Mouse (Mus musculus): ENCODE measurements around the gene Thap7. TPM values are rescaled to one million over a fixed set of nuclear protein-coding genes. Genes with fewer than 3 reads are reported as not detected.
"Not testable (repeated sequence)": the region's sequence is repeated elsewhere in the genome, so short reads cannot be mapped to it uniquely, and the experiment has no call there.

Thap7 gene
- total RNA-seq, 4 experiments from 2014 or later = 42.9 to 47.0 (median 45.1) TPM

DNA sequence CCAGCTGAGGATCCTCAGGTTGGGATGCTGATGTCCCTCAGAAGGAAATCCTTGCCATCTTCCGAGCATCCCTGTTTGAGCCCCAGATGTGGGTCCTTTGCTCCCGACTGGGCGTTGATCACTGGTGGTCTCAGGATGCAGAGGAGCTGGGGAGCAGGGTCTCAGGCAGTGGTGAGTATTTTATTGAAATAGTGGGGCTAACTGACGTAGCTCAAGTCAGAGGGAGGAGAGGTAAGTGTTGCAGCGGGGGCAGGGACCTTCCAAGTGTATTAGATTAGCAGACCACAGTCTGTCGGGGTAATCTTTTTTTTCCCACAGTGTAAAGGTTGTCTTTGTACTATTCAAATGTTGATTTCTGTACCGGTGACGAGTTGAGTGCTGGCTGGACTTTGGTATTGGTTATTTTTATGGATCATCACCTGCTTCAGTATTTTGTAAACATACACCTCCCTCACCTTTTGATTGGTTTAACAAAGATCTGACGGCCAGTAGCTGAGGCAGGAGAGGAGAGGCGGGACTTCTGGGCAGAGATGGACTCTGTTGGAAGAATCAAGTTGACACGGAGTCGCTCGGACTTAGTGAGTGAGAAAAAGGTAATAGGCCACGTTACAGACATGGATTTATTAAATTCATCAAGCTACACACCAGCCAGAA, 1.9 kb upstream of the Thap7 start:
- no peak for DNase-seq (ENCODE audit: low spot score in 2 of 2)

DNA sequence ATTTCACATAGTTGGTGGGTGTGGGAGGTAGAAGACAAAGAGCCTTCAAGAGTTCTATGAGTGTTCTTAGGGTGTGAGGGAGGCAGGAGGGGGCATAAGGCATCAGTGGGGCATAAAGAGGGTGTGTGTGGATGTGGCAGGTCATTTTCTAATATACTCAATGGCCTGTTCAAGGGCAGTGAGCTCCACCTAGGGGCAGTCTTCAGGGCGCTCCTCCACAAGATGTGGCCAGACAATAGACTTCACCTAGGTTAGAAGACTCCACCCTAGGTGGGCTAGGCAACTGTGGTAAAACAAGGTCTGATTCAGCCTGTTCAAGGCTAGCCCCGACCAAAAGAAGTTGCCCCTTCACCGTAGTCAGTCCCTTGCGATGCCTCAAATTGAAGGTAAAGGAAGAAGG, 1.3 kb upstream of the Thap7 start:
- no peak for DNase-seq (ENCODE audit: low spot score in 2 of 2)

DNA sequence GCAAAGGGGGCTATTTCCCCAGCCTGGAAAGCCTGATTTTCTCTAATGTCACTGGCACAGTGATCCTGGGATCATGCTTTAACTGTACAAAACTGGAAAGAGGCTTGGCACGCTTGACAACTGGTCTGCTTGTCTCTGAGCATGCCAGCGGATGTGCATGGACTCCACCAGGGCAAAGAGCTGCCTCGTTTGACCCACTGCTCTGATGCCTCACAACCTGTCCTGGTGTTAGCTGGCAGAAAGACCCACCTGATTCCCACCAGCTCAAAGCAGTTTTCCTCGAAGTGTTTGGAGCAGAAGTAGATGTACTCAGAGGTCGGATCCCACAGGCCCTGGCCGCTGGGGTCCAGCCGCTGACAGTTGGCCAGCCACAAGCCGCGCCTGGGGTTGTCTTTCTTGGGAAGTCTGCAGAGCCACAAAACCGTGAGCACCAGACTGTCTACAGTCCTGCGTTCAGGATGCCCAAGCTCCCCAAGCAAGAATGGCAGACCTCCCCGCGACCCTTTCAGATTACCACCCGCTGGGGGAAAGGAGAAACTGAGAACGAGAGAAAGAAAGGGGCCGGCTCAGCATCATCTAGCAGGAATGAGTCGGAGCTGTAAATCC, 852 bp downstream of the Thap7 start:
- DNase-seq (ENCODE audit: low spot score in 2 of 2) = no peak

DNA sequence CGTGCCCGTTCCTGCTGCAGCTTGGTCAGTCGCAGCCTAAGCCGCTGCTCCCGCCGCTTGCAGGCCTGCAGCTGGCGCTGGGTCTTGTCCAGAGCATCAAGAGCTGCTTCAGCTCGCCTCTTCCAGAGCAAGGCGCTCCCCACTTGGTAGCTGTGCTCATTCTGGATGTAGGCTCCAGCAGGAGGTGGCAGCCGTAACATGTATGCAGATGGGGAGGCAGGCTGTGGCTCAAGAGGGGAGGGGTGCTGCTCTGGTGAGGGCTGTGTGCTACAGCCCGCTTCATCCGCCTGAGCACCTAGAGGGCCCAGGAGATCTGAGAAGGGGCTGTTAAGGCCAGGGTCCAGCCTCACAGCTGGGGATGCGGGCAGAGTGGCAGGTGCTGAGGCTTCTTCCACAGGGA, 2.7 kb downstream of the Thap7 start:
- no peak for DNase-seq (ENCODE audit: low spot score in 2 of 2)

DNA sequence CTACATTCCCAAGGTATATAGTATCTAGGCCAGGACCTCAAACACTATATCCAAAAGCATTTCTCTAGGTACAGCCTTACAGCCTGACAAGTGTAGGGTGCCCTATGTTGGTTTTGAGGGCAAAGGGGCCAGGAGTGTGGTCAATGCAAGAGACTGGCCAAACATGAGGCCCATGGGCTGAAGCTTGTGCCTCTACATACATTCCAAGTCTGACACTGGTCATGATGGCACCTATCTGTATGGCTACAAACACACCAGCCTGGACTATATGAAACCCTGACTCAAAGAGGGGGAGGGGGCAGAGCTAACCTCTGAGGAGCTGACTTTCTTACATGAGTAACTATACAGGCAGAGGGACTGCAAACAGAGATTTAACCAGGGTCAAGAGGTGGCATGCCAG, 3.3 kb downstream of the Thap7 start:
- no peak for DNase-seq (ENCODE audit: low spot score in 2 of 2)

DNA sequence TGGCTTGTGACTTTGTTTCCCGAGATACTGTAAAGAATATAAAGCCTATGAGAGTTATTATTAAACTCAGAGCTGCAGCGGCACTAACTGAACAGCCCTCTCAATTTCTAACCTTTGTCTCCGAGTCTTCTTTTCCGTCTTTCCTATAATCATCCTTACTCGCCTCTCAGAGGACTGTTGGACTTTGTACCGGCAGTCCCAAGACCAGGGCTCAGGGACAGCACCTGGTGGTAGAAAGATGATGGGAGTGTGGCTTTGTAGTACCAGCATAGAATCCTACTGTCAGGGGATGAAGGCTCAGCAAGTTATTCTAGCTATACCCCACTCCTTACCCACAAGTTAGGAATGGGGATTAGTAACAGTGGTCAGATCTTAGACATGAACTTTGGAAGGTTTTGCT, 4.7 kb downstream of the Thap7 start:
- no peak for DNase-seq (ENCODE audit: low spot score in 2 of 2)

DNA sequence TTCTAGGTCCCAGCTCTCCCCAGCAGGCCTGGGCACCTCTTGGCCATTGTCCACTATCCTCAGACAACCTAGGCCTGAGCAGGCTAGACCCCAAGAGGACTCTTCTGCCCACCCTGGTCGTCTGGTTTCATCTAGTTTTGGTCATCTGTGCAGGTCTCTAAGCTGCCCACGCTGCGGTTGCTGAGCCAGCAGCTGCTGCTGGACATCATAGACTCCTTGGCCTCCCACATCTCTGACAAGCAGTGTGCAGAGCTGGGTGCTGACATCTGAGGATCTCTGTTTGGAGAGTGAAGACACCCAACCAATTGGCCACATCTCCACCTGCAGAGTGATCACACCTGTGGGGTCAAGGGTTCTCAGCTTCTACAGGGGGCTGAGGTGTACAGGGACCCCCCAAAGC, 5.4 kb downstream of the Thap7 start:
- DNase-seq (ENCODE audit: low spot score in 2 of 2) = no peak

DNA sequence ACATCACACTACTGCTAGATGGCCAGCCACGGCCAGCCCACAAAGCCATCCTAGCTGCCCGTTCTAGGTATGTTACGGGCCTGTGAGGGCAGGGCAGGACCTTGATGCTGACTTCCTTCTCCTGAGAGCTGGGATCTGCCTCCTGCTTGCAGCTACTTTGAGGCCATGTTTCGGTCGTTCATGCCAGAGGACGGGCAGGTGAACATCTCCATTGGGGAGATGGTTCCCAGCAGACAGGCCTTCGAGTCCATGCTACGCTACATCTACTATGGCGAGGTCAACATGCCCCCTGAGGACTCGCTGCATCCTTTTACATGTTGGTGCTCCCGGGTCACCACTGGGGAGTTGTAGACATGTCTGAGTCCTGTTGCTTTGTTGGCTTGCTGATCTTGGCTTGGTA, 6.8 kb downstream of the Thap7 start:
- no peak for DNase-seq (ENCODE audit: low spot score in 2 of 2)

DNA sequence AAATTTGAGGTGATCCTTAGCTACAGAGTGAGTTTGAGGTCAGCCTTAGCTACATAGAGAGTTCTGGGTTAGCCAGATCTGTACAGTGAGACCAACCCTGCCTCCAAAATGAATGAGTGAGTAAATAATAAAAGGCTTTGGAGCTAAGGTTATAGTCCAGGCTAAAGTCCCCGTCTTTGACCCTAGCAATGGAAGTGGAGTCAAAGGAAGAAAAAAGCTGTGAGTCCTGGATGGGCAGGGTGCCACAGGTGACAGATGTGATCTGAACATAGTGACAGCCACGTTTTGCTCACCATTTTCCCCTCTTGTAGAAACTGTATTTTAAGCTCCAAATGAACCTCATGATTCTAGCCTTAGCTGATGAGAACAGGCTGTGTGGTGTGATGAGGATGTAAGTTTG, 12.0 kb downstream of the Thap7 start:
- no peak for DNase-seq (ENCODE audit: low spot score in 2 of 2)

DNA sequence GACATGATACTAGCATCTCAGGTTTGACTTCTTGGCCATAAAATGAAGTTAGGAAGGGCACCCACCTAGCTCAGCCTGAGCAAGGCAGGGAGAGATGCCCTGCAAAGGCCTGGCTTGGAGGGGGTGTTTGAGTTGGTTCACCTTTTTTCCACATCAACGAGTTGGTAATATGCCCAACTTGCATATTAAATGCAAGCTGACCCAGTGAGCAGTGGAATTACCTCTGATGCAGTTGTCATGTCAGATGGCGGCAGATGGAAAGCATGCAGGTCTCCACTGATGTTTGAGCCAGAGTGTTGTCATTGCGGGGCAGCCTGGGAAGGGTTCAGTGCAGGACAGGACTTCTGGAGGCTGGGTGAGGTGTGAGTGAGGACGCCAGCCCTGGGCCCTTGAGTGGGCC, 19.5 kb downstream of the Thap7 start:
- no peak for DNase-seq (ENCODE audit: low spot score in 2 of 2)

DNA sequence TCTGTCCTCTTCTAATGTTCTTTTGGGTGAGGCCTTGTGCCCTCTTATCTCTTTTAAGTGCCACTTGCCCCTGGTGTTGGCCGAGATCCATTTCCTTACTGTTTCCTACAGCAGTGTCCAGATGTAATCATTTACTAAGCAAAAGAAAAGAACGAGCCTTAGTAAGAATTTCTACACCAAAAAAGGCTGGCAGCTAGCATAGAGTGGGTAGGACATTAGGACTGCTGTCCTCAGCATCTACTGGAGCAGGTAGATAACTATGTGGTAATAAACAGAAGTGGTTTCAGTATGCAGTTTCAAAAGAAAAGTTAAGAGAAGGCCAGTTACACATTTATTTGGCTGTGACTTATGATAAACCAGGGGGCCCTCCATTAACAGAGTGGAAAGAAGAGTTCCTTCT, 20.2 kb downstream of the Thap7 start:
- no peak for DNase-seq (ENCODE audit: low spot score in 2 of 2)

DNA sequence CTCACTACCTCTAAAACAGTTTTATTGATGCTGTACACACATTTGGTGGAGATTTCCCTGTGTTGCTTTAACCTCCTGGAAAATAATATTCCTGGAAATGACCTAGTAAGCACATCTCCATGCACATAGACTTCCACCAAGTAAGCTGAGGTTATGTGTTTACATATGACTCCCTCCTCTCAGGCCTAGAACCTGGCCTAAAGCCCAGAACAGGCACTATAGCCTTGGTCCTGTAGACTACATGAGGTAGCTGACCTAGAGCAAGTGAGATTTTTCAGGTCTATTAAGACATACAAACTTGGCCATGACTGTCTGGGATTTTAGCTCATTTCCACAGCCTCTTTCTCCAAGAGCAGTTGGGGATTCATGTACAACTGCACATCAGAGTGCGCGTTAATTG, 20.8 kb downstream of the Thap7 start:
- no peak for DNase-seq (ENCODE audit: low spot score in 2 of 2)

DNA sequence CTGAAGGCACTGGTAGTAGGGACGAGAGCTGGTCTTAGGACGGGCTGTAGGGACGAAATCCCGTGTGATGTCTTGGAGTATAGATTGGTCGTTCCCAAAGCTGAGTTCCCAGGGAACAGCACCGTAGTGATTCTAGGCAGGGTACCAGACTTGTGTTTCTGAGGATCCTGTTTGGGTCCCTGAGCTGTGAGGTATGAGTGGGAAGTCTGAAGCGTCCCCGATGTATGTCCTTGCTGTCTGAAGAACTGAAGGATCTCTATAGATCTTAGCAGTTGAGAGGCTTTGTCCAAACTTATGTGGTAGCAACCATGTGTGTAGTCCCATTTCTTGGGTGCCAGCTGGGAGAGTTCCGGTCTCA, 21.7 kb downstream of the Thap7 start:
- no peak for DNase-seq (ENCODE audit: low spot score in 2 of 2)

DNA sequence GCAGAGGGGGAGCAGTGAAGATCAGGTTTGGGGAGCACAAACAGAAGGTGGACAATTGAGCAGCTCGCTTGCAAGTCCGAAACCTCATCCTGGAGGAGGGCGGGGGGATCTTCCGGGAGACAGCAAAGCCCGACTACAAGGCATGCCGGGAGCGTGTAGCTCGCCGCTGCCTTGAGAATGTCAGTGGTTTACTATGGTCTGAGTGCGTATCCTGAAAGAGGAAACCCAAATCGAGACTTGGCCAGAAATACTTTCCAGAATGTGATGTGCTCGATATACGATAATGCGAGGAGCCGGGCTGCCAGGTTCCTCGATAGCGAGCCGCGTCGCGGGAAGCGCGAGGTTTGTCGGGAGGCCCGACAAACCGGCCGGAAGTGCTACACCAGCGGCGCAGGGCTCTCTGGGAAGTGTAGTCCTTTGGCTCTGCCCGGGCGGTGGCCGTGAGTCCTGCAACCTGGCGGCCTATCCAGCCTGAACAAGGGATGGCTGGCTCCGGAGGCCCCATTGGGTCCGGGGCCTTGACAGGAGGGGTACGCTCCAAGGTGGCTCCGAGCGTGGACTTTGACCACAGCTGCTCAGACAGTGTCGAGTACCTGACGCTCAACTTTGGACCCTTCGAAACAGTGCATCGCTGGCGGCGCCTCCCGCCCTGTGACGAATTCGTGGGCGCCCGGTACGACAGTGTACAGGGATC, 22.2 kb downstream of the Thap7 start, which contains the start of gene Lztr1:
TSS of gene Lztr1 (plus strand) at position 143 of the 694 bp plus-strand sequence.
- peak; percentile 81 to 87 for DNase-seq (ENCODE audit: low spot score in 2 of 2)

DNA sequence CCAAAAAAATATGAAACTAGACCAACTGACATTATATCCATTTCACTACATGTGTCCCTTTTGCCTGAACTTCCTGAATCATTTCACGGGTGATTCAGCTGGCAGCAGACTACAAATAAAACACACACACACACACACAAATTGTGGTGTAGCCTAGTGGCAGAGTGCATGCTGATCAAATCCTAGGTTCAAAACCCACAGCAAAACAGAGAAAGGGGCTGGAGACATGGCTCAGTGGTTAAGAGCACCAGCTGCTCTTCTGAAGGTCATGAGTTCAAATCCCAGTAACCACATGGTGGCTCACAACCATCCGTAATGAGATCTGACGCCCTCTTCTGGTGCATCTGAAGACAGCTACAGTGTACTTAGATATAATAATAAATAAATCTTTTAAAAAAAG, 22.9 kb downstream of the Thap7 start:
- not testable (repeated sequence) for DNase-seq (ENCODE audit: low spot score in 2 of 2)

DNA sequence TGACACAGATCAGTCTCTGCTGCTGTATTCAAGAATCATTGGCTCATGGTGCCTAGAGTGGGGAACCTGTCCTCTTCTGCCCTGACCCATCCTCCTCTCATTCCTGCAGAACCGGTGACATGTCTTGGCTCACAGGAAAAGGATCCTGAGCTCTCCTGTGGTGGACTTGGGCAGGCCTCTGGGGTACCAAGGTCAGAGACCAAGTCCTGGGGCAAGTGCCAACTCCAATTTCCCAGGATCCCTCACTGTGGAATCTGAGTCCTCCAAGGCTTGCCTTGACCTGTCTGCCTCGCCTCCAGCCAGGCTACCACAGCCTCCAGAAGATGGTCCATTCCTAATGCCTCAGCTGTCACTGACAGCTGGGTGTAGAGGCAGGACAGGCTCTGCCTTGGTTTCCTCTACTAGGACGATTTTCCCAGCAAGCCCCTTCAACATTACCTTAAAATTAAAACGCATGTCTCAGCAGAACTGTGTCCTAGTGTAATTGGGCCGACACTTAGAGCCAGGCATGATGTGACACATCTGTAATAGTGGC, 23.9 kb downstream of the Thap7 start:
- no peak for DNase-seq (ENCODE audit: low spot score in 2 of 2)

DNA sequence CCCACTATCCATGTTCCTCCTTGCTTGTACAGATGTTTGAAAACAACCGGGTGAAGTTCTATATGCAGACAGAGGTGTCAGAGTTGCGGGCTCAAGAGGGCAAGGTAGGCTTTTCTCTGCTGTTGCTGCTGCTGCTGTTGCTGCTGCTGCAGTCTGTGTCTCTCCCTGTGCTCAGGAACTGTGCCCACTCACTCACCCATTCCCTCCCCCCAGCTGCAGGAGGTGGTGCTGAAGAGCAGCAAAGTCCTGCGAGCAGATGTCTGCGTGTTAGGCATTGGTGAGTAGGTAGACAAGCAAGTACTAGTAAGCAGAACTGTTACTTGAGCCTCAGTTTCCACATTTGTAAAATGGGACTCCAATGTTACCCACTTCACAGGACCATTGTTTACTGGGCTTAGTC, 28.3 kb downstream of the Thap7 start:
- DNase-seq (ENCODE audit: low spot score in 2 of 2) = no peak

DNA sequence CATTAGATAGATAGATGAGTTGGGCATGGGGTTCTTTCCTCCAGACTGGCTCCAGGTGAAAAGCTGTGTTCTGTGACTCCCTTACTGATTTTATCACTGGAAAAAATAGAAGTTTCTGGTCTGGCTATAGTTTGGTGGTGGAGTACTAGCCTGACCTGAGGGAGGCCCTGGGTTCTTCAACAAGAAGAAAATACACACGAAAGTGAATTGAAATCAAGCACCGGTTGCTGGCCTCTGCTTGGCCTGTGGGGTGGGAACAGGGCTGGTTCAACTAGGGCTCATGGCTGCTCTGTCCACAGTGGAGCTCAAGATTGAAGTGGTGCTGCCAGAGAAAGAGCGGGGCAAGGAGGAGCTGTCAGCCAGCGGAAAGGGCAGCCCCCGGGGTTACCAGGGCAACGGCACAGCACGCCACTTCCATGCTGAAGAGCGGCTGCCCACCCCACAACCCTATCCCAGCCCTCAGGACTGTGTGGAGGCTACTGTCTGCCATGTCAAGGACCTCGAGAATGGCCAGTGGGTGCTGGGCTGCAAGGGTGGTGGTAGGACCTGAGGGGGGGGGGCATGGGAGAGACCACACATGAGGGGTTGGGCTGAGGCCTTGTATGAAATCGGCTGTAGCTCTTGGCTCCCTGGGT, 31.6 kb downstream of the Thap7 start:
- no peak for DNase-seq (ENCODE audit: low spot score in 2 of 2)

DNA sequence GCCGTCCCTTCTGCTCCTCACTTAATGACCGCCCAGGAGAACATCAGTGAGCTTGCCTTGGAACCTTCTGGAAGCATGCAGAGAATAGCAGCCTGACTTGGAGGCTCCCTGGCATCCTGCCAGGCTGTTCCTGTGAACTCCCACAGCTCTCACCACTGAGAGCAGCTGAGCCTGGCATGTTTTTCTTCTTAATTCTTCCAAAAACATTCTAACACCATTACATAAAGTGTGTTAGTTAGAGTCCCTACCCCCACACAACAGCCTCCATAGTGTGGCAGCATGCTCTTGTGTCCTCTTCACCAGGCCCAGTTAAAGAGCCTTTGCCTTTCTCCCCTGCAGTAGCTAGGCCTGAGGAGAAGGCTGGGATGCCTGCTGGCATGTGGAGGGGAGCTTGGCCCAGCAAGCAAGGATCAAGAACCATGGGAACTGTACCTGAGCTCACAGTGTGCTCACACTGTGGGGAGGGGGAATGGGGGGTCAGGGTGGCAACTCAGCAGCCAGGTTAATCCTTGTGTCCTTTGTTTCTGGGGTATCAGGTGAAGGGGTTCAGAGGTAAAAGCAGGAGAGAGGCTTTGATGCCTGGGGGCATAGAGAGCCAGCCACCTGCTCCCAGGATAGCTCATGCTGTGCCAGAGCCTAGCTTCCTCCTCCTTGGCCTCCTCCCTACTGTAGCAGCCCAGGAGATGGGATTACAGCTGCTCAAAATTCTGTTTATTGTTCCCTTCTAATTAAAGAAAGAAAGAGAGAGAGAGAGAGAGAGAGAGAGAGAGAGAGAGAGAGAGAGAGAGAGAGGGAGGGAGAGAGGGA, 34.2 kb downstream of the Thap7 start:
- peak; percentile 91 to 92 for DNase-seq (ENCODE audit: low spot score in 2 of 2)

DNA sequence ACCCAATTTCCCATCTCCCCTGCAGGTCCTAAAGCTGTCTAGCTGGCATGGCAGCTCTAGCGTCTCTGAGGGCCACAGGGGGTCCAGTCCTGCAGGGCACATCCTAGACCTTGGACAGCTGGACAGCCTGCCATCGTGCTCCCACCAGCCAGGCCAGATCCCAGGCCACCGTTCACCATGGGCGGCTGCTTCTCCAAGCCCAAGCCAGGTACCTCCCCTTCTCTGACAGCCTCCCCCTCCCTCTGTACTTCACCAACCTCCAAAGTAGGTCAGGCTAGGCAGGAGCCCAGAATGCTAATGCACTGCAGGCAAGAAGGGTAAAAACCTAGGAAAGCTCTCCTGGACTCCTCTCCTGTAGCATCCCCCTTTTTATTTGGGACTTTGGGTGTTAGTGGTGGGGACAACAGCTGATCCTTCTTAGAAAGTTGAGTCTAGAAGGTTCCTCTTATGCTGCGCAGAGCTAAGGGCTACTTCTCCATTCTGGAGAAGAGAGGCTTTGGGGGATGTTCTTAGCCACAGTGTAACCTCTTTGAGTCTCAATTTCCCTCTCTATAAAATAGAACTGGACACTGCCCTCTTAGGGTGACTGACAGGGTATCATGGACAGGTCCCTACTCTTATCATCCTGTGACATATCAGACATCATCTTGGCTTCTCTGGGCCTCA, 38.9 kb downstream of the Thap7 start:
- DNase-seq (ENCODE audit: low spot score in 2 of 2) = no peak

DNA sequence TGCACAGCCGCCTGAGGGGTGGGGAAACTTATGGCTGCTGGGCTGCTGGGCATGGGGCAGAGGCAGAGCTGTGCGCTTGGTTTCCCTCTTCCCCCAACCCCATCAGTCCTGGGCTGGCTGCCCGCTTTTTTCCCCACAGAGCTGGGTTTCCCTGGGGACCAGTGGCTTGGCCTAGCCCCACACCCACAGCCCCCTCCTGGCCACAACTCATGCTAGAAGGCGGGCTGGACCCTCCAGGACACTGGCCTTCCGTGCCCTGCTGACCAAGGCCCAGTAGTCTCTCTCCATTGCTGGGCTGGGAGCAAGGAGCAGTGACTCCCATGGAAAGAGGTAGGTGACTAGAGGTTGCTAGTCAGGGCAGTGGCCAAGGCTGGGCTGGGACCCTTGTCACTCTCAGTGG, 39.8 kb downstream of the Thap7 start:
- DNase-seq (ENCODE audit: low spot score in 2 of 2) = no peak

Data from layer of hippocampus, adult 8-10 months (tissue).